Mouse (Mus musculus) liver, adult 10 weeks (tissue): Measurements from ENCODE around the gene A930018P22Rik. TPM values are rescaled to one million over a fixed set of nuclear protein-coding genes. Genes with fewer than 3 reads are reported as not detected.

ENCODE experiments used
- polyA plus RNA-seq: library from polyadenylated mRNA; stranded (reverse); fragments of 350-450 nt; fragmentation: Illumina TruSeq; extraction: RNeasy Lipid Tissue Mini Kit (QIAGEN cat#74804); gene quantifications from one replicate; pipeline ENCODE4 v1.2.3, GENCODE M21; 2014; ENCODE audit warnings: low read depth, low replicate concordance

Gene A930018P22Rik
- polyA plus RNA-seq, result not detected

GRCm38 (mm10) chr2:104122505-104123378, at the start of gene A930018P22Rik:
Gene A930018P22Rik, plus strand, starts transcription at chr2:104122769.

GRCm38 (mm10) chr2:104095741-104096213, 26.8 kb upstream of the A930018P22Rik start, which contains the start of gene Cd59a:
Gene Cd59a, plus strand, starts transcription at chr2:104095801.

Other genes with a start within 250 kb of the A930018P22Rik start
- 7.2 TPM for gene Lmo2, start 164.8 kb upstream of the A930018P22Rik start, polyA plus RNA-seq
- 138 TPM for gene Fbxo3, start 95.0 kb upstream of the A930018P22Rik start, polyA plus RNA-seq
- not detected for gene 4931422A03Rik, start 94.4 kb upstream of the A930018P22Rik start, polyA plus RNA-seq
- not detected for gene Gm10912, start 56.9 kb upstream of the A930018P22Rik start, polyA plus RNA-seq
- gene Gm10799, start 54.2 kb upstream of the A930018P22Rik start, polyA plus RNA-seq, result not detected
- gene Cd59b, start 52.9 kb upstream of the A930018P22Rik start, polyA plus RNA-seq, result 13.0 TPM
- gene Cd59a, start 27.0 kb upstream of the A930018P22Rik start, polyA plus RNA-seq, result 155 TPM